Mouse (Mus musculus) forelimb bud, embryonic 11.5 days (tissue): ENCODE results near the gene Lca5l.

ENCODE experiments used
- DNase-seq: peaks from one replicate; pipeline ENCODE4 v3.0.0-alpha.2; 2012; ENCODE audit warnings: low read depth, low spot score

Lca5l gene

DNA sequence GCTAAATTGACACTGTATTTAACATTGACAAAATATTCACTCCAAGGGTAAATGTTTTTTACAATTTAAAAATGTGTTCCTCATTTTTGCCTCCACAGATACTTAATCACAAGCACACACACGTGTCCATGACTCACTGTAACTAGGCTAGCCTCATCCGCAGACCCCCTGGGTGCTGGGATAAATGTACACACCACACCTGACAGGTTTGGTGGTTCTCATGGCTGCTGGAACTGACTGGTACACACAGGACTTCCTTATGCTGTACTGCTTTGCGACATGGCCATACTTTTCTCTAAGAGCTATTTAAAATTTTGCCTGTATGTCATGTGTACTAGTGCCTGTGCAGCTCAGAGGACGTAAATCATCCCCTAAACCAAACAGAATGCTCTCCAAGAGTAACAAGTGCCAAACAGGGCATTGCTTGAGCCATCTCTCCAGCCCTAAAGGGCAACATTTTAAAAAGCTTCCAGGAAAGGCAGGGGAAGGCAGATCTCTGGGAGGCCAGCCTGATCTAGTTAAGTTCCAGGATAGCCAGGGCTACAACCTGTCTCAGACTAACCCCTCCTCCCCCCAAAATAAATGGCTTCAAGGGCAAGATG is 71.9 kb downstream of the Lca5l start:
- no peak for DNase-seq

GRCm38 (mm10) chr16:96114729-96115128 is 77.3 kb downstream of the Lca5l start:
- no peak for DNase-seq

DNA sequence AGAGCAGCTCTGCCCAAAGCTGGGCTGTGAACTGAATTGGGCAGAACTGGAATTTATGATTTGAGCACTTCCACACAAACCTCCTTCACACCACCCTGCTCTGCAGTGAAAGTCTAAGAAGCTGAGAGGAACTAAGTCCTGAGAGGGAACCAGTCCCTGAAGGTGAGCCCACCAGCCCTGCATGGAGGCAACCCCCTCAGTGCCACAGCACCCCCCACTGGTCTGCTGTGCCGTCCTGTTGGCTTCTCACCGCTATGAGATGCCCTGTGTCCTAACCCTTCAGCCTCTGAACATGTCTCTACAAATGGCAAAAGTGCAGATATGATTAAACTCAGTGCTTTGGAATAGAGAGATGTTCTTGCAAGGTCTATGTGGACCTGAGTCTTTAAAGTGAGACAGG is 79.3 kb downstream of the Lca5l start:
- no peak for DNase-seq

GRCm38 (mm10) chr16:96110655-96111345 is 81.3 kb downstream of the Lca5l start:
- no peak for DNase-seq

DNA sequence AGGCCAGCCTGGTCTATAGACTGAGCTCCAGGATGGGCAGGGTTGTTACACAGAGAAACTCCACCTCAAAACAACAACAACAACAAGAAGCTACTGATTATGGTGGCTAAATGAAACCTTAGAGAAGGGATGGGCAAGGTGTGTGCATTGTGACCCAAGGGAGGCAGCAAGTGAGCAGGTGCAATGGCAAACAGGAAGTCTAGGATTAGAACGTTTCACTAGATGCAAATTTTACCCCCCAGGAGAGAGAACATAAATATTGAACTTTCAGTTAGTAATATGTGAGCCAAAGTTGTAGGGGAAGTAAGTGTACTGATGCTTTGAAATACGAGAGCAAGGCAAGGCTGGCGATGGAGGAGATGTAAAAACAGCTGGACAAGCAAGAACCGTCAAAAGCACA is 82.4 kb downstream of the Lca5l start:
- no peak for DNase-seq
